Mouse (Mus musculus) C3H10T1/2 (cell line): Measurements from ENCODE around the gene Xrra1. TPM values are rescaled to one million over a fixed set of nuclear protein-coding genes. Genes with fewer than 3 reads are reported as not detected.

Experiments
- polyA plus RNA-seq, 2 experiments: library from polyadenylated mRNA; unstranded; fragments of >200 nt; fragmentation: generic; extraction: Trizol; gene quantifications; one replicate each; pipeline ENCODE4 v1.2.1; 2012; ENCODE audit warnings: missing spikeins in 2 of 2

Xrra1 gene
- under 1 TPM; 0.20 to 0.59 TPM for polyA plus RNA-seq

DNA sequence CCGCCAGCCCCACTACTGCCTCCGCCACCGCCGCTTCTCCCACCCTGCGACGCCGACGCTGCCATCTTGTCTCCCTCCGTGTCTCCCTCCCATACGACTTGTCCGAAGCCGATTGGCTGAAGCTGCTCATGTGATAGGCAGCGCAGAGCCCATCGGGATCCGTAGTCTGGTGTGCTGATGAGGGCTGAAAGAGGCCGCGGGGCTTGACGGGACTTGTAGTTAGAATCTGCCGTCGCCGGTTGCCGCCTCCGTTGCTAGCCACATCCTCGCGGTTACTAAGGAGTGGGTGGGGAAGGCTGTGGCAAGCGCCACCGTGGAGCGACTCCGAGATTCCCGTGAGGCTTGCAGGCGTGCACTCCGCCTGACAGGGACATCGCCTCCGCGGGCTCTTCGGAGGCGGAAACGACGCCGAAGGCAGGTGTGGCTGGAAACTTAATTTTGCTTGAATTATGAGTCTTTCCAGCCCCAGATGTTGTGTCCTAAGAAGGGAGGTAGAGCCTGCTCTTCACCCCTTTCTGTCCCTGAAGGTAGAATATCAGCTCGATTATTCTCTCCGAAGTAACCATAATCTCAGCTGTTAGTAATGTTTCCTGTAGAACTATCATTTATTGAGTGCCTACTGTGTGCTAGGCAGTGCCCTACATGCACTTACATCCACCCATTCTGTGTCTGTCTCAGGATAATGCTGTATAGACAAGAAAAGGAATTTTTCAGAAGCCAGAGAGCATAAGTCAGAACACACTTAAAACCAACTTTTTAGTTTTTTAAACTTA, at the start of gene Xrra1:
Gene Xrra1, plus strand, starts transcription at position 304 of the 773 bp plus-strand sequence.

GRCm38 (mm10) chr7:99828083-99828570, 30.8 kb upstream of the Xrra1 start, which contains the start of gene Neu3:
TSS of gene Neu3 (minus strand) at chr7:99828417.

GRCm38 (mm10) chr7:99863362-99863761, 4.4 kb downstream of the Xrra1 start, which contains the start of gene Spcs2:
TSS of gene Spcs2 (minus strand) at chr7:99863462.

Other genes starting within 250 kb of the Xrra1 start
- gene Tpbgl, start 232.0 kb upstream of the Xrra1 start, polyA plus RNA-seq, result not detected
- gene Slco2b1, start 147.8 kb upstream of the Xrra1 start, polyA plus RNA-seq, result not detected
- not detected for gene Olfr520, start 128.8 kb upstream of the Xrra1 start, polyA plus RNA-seq
- not detected for gene Olfr521, start 95.6 kb upstream of the Xrra1 start, polyA plus RNA-seq
- 1 to 10 TPM in 1 of 2 experiments, under 1 TPM in 1; 0.23 to 1.1 TPM for gene Neu3, start 30.7 kb upstream of the Xrra1 start, polyA plus RNA-seq
- gene Spcs2, start 4.3 kb downstream of the Xrra1 start, polyA plus RNA-seq, result 10 to 100 TPM; 39.3 to 90.9 TPM
- gene Rnf169, start 121.3 kb downstream of the Xrra1 start, polyA plus RNA-seq, result 1 to 10 TPM in 1 of 2 experiments, under 1 TPM in 1; 0.75 to 5.1 TPM
- not detected for gene Chrdl2, start 147.1 kb downstream of the Xrra1 start, polyA plus RNA-seq